Mouse (Mus musculus): Measurements from ENCODE around the gene Socs1.

DNA sequence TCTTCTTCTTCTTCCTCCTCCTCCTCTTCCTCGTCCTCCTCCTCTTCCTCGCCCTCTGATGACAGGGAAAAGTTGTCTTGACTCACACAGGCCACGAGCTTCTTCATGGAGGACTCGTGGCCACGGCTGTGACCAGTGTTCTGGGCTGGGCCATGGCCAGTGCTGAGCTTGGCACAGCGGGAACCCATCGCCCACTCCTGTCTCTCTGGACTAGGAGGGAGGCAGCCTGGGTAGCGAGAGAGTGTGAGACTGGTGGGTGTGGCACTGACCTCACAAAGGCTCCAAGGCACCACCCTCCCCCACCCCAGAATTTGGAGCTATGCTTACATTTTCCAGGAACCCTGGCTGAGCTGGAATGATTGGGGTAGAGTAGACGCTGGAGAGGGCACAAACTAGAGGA lies 5.4 kb upstream of the Socs1 start, which contains the start of gene Prm3:
- no peak for TF ChIP-seq CTCF (IDR thresholded peaks at IDR 0.05; ENCODE audit: low read depth)
- no peak for TF ChIP-seq EP300 (optimal IDR thresholded peaks at IDR 0.05)
